In the genomic region with DNA sequence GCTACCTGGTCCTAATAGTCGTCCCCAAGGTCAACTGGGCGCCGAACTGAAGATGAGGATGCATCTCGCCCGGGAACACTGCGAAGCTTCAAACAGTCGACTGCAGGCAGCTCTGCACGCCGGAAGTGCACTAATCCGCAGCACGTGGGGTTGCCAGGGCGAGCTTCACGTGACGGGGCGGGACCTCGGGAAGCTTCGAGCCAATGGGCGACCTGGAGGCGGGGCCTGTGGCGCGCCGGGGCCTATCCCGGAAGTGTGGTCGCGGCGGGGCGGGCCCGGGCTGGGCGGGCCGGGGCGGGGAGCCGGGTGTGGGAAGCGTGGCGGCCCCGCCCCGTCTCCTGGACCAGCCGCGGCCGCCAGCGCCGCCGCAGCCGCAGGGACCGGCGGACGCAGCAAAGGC, we compare ENCODE assay signal across 8 mouse cellular contexts. TPM values are rescaled to one million over a fixed set of nuclear protein-coding genes. Genes with fewer than 3 reads are reported as not detected.
DNase-seq lines count a peak whose midpoint lies in the region; ATAC-seq and TF ChIP-seq lines count a peak whose summit lies in the region.

A gene (plus strand): TSS at position 283 of the 400 bp plus-strand sequence.

- H3K9ac ChIP-seq in ES-E14 (ENCODE audit: insufficient read depth, low read depth, low read length, poor library complexity, severe bottlenecking) = peak within 1 kb of the TSS; percentile 95
- peak within 1 kb of the TSS; percentile 75 for H3K9ac ChIP-seq in forebrain, embryonic 14.5 days (ENCODE audit: low read length)
- peak within 1 kb of the TSS; percentile 81 for H3K9ac ChIP-seq in liver, embryonic 15.5 days
- peak within 1 kb of the TSS; percentile 80 for H3K9ac ChIP-seq in neural tube, embryonic 11.5 days (ENCODE audit: low read length)
- H3K9ac ChIP-seq in stomach, embryonic 16.5 days (ENCODE audit: low read length) = peak within 1 kb of the TSS; percentile 76

- in situ Hi-C loops in ES-E14 (cut with MboI; ENCODE audit: low sequenced_read_pairs in 2 of 2, unreplicated experiment in 2 of 2) = no loop called here

- H3K9me3 ChIP-seq in ES-E14 (ENCODE audit: control insufficient read depth, insufficient read depth, low read depth, low read length) = no peaks in the 10 kb centered on the region; the same call in 1 of the 2 replicates
- H3K9me3 ChIP-seq in forebrain, embryonic 14.5 days (replicated peaks; ENCODE audit: control insufficient read depth, low read length) = no peaks in the 10 kb centered on the region
- H3K9me3 ChIP-seq in liver, embryonic 15.5 days (replicated peaks) = no peaks in the 10 kb centered on the region
- no peaks in the 10 kb centered on the region for H3K9me3 ChIP-seq in neural tube, embryonic 11.5 days (ENCODE audit: control insufficient read depth, low read length)
- no peaks in the 10 kb centered on the region for H3K9me3 ChIP-seq in stomach, embryonic 16.5 days (replicated peaks; ENCODE audit: control insufficient read depth, low read length)

- no peaks in the 10 kb centered on the region for H3K27me3 ChIP-seq in forebrain, embryonic 14.5 days (replicated peaks; ENCODE audit: control insufficient read depth, insufficient read depth, low read length)
- peaks cover 9% of the 10 kb centered on the region for H3K27me3 ChIP-seq in liver, embryonic 15.5 days
- H3K27me3 ChIP-seq in neural tube, embryonic 11.5 days (ENCODE audit: control insufficient read depth, insufficient read depth, low read length) = no peaks in the 10 kb centered on the region
- no peaks in the 10 kb centered on the region for H3K27me3 ChIP-seq in stomach, embryonic 16.5 days (ENCODE audit: control insufficient read depth, insufficient read depth, low read length)

- H3K36me3 ChIP-seq in ES-E14 (ENCODE audit: control insufficient read depth, insufficient read depth, low read length, poor library complexity, severe bottlenecking) = no peaks in the 10 kb centered on the region; the same call in 1 of the 2 replicates
- H3K36me3 ChIP-seq in forebrain, embryonic 14.5 days (ENCODE audit: control insufficient read depth, insufficient read depth, low read length) = no peaks in the 10 kb centered on the region
- H3K36me3 ChIP-seq in liver, embryonic 15.5 days (replicated peaks) = no peaks in the 10 kb centered on the region
- no peaks in the 10 kb centered on the region for H3K36me3 ChIP-seq in neural tube, embryonic 11.5 days (ENCODE audit: control insufficient read depth, insufficient read depth, low read length)
- no peaks in the 10 kb centered on the region for H3K36me3 ChIP-seq in stomach, embryonic 16.5 days (ENCODE audit: control insufficient read depth, insufficient read depth, low read length)

- no peak within 1 kb of the TSS for H3K27ac ChIP-seq in ES-E14 (ENCODE audit: insufficient read depth, low read depth, low read length, poor library complexity, severe bottlenecking)
- H3K27ac ChIP-seq in forebrain, embryonic 14.5 days (ENCODE audit: low read depth, low read length) = no peak within 1 kb of the TSS
- H3K27ac ChIP-seq in liver, embryonic 15.5 days (replicated peaks) = peak within 1 kb of the TSS; percentile 61
- no peak within 1 kb of the TSS for H3K27ac ChIP-seq in neural tube, embryonic 11.5 days (ENCODE audit: low read depth, low read length)
- H3K27ac ChIP-seq in stomach, embryonic 16.5 days (ENCODE audit: low read length) = no peak within 1 kb of the TSS

- DNase-seq in ES-E14 (ENCODE audit: low read depth, low spot score) = peak; percentile 88
- DNase-seq in cerebellum, adult 11 months = peak; percentile 93
- peak; percentile 97 for DNase-seq in forebrain, embryonic 14.5 days (ENCODE audit: low spot score)
- peak; percentile 92 to 94 for DNase-seq in heart, postnatal 10 days
- peak; percentile 94 to 98 for DNase-seq in kidney, postnatal 4 days
- DNase-seq in neural tube, embryonic 11.5 days (ENCODE audit: low spot score) = peak; percentile 96

- H3K4me1 ChIP-seq in ES-E14 (ENCODE audit: control insufficient read depth in 2 of 2, insufficient read depth in 2 of 2, low read length in 2 of 2, poor library complexity in 1 of 2) = peaks cover 0 to 2% of the 10 kb centered on the region in 2 experiments; a peak in 1 of 4 replicates
- peaks cover 3% of the 10 kb centered on the region; the same call in 1 of the 2 replicates for H3K4me1 ChIP-seq in forebrain, embryonic 14.5 days (ENCODE audit: control insufficient read depth, insufficient read depth, low read length)
- peaks cover 52% of the 10 kb centered on the region for H3K4me1 ChIP-seq in liver, embryonic 15.5 days (replicated peaks)
- H3K4me1 ChIP-seq in neural tube, embryonic 11.5 days (ENCODE audit: control insufficient read depth, insufficient read depth, low read length) = no peaks in the 10 kb centered on the region
- peaks cover 8% of the 10 kb centered on the region; the same call in 1 of the 2 replicates for H3K4me1 ChIP-seq in stomach, embryonic 16.5 days (ENCODE audit: control insufficient read depth, insufficient read depth, low read length)

- H3K4me3 ChIP-seq in ES-E14 (ENCODE audit: insufficient read depth in 1 of 2, low read depth in 1 of 2, low read length in 2 of 2, poor library complexity in 1 of 2, severe bottlenecking in 1 of 2) = peak within 1 kb of the TSS; percentile 79 to 100
- peak within 1 kb of the TSS; percentile 75 for H3K4me3 ChIP-seq in forebrain, embryonic 14.5 days (ENCODE audit: low read depth, low read length)
- H3K4me3 ChIP-seq in liver, embryonic 15.5 days (replicated peaks) = peak within 1 kb of the TSS; percentile 86
- H3K4me3 ChIP-seq in neural tube, embryonic 11.5 days (ENCODE audit: low read depth, low read length) = peak within 1 kb of the TSS; percentile 76
- H3K4me3 ChIP-seq in stomach, embryonic 16.5 days (replicated peaks; ENCODE audit: low read length) = peak within 1 kb of the TSS; percentile 77

- intact Hi-C loops in heart, postnatal 10 days (cut with DNase I) = no loop called here

- 3% methylated on average over 42 of the region's 46 CpGs for WGBS in forebrain, embryonic 14.5 days
- 3% methylated on average over 46 of the region's 46 CpGs for WGBS in liver, embryonic 15.5 days (ENCODE audit: insufficient replicate concordance)
- 3% methylated on average over 28 of the region's 46 CpGs for WGBS in neural tube, embryonic 11.5 days
- WGBS in stomach, embryonic 16.5 days = 3% methylated on average over 40 of the region's 46 CpGs

- ATAC-seq in forebrain, embryonic 14.5 days = peak; percentile 99
- peak; percentile 93 for ATAC-seq in liver, embryonic 15.5 days (ENCODE audit: insufficient read depth)
- ATAC-seq in neural tube, embryonic 11.5 days (ENCODE audit: insufficient read depth, low FRiP score, low TSS enrichment) = peak; percentile 99
- peak; percentile 99 for ATAC-seq in stomach, embryonic 16.5 days (ENCODE audit: insufficient read depth, low FRiP score)

- peak within 1 kb of the TSS; percentile 97 for H3K4me2 ChIP-seq in forebrain, embryonic 14.5 days (ENCODE audit: low read length)
- H3K4me2 ChIP-seq in liver, embryonic 15.5 days = peak within 1 kb of the TSS; percentile 97
- H3K4me2 ChIP-seq in neural tube, embryonic 11.5 days (ENCODE audit: low read depth) = peak within 1 kb of the TSS; percentile 98
- peak within 1 kb of the TSS; percentile 99 for H3K4me2 ChIP-seq in stomach, embryonic 16.5 days (ENCODE audit: low read depth, low read length)

TF ChIP-seq in ES-E14, 5 proteins besides CTCF, POLR2A, EP300 and RAD21:
- TF ChIP-seq HCFC1 (IDR thresholded peaks at IDR 0.05; ENCODE audit: borderline replicate concordance, insufficient read depth, low read length) (no peak), ZNF384 (IDR thresholded peaks at IDR 0.05; ENCODE audit: low read depth, low read length) (no peak)

RNA-seq across cellular contexts. Expression of the gene that starts here (rescaled TPM):
- 10.5 and 11.4 TPM in 2 replicates for total RNA-seq in ES-E14 (2012; rRNA removed)
- polyA plus RNA-seq in forebrain, embryonic 14.5 days (2014; fragmentation: Nextera tagmentation; extraction: Ambion mirVana) = 11.9 and 12.5 TPM in 2 replicates
- 1 to 10 TPM; 4.0 to 4.3 TPM for total RNA-seq in heart, postnatal 10 days (2021)
- polyA plus RNA-seq in liver, embryonic 15.5 days (2015; fragmentation: Nextera tagmentation; extraction: Ambion mirVana) = 5.2 and 5.7 TPM in 2 replicates
- polyA plus RNA-seq in neural tube, embryonic 11.5 days (2014; fragmentation: Nextera tagmentation; extraction: Ambion mirVana) = 18.0 and 19.3 TPM in 2 replicates
- 4.3 and 5.3 TPM in 2 replicates for polyA plus RNA-seq in stomach, embryonic 16.5 days (2015; fragmentation: Nextera tagmentation; extraction: Ambion mirVana)
